Mouse (Mus musculus) MEL (cell line): ENCODE measurements around the gene Diexf. TPM values are rescaled to one million over a fixed set of nuclear protein-coding genes. Genes with fewer than 3 reads are reported as not detected.

Source experiments
- DNase-seq: peaks from one replicate; pipeline ENCODE4 v3.0.0; 2011; ENCODE audit warnings: low read depth, low spot score
- H3K27ac ChIP-seq: 2 replicates; pipeline ENCODE4 v1.5.1; 2012; ENCODE audit warnings: low read depth, mild to moderate bottlenecking, control low read depth, low read length, moderate library complexity; ENCODE audit not compliant: control insufficient read depth
- H3K27me3 ChIP-seq, 2 experiments: fragments of 150-350 bp in 1 of 2; sonication (generic) in 1 of 2; 2 replicates each; pipeline ENCODE4 v1.6.1; 2012; ENCODE audit warnings: low read length in 2 of 2, mild to moderate bottlenecking in 2 of 2, improper control_type of control experiment in 1 of 2, moderate library complexity in 1 of 2; ENCODE audit not compliant: insufficient read depth in 2 of 2, control insufficient read depth in 1 of 2
- H3K36me3 ChIP-seq, 2 experiments: 2 replicates each; pipeline ENCODE4 v1.6.1; 2012 to 2014; ENCODE audit warnings: low read length in 2 of 2, improper control_type of control experiment in 1 of 2, inconsistent platforms in 1 of 2, mild to moderate bottlenecking in 1 of 2; ENCODE audit not compliant: insufficient read depth in 2 of 2, control insufficient read depth in 1 of 2
- H3K4me1 ChIP-seq, 2 experiments: fragments of 150-350 bp in 1 of 2; sonication (generic) in 1 of 2; 2 replicates each; pipeline ENCODE4 v1.6.1; 2012; ENCODE audit warnings: low read length in 2 of 2, improper control_type of control experiment in 1 of 2, mild to moderate bottlenecking in 1 of 2; ENCODE audit not compliant: insufficient read depth in 2 of 2, control insufficient read depth in 1 of 2
- H3K4me3 ChIP-seq, 2 experiments: fragments of 150-350 bp in 1 of 2; sonication (generic) in 1 of 2; 2 replicates each; pipeline ENCODE4 v1.5.1; 2012; ENCODE audit warnings: low read depth in 2 of 2, low read length in 2 of 2, mild to moderate bottlenecking in 2 of 2, moderate library complexity in 2 of 2, control low read depth in 1 of 2, improper control_type of control experiment in 1 of 2; ENCODE audit not compliant: control insufficient read depth in 1 of 2, insufficient read depth in 1 of 2
- H3K79me2 ChIP-seq: 2 replicates; pipeline ENCODE4 v1.6.1; 2012; ENCODE audit warnings: mild to moderate bottlenecking, low read length, moderate library complexity; ENCODE audit not compliant: control insufficient read depth, poor library complexity, insufficient read depth
- H3K9ac ChIP-seq: 2 replicates; pipeline ENCODE4 v1.6.1; 2012; ENCODE audit warnings: low read depth, mild to moderate bottlenecking, control low read depth, low read length, moderate library complexity; ENCODE audit not compliant: control insufficient read depth, poor library complexity, severe bottlenecking
- H3K9me3 ChIP-seq: fragments of 150-350 bp; sonication (generic); replicated peaks from 2 replicates; pipeline ENCODE4 v1.6.1; 2012; ENCODE audit warnings: mild to moderate bottlenecking, low read length, improper control_type of control experiment, moderate library complexity; ENCODE audit not compliant: insufficient read depth
- CHD1 ChIP-seq: IDR thresholded peaks from 2 replicates; pipeline ENCODE4 v1.6.1; 2012; ENCODE audit warnings: low read depth, mild to moderate bottlenecking, inconsistent platforms, low read length, improper control_type of control experiment
- CHD2 ChIP-seq: IDR thresholded peaks from 2 replicates; pipeline ENCODE4 v1.6.1; 2011; ENCODE audit warnings: low read length, improper control_type of control experiment
- CTCF ChIP-seq, 3 experiments: IDR thresholded peaks in 2 of 3; conservative IDR thresholded peaks in 1 of 3; 2 replicates each; pipeline ENCODE4 v1.5.1; 2011 to 2012; ENCODE audit warnings: low read length in 3 of 3, low read depth in 2 of 3, mild to moderate bottlenecking in 2 of 3, improper control_type of control experiment in 1 of 3, inconsistent platforms in 1 of 3, mixed read lengths in 1 of 3, moderate library complexity in 1 of 3; ENCODE audit not compliant: control insufficient read depth in 1 of 3, insufficient read depth in 1 of 3, poor library complexity in 1 of 3, severe bottlenecking in 1 of 3
- E2F4 ChIP-seq: IDR thresholded peaks from 2 replicates; pipeline ENCODE4 v1.6.1; 2011; ENCODE audit warnings: low read depth, low read length, improper control_type of control experiment, borderline replicate concordance
- ELF1 ChIP-seq: IDR thresholded peaks from 2 replicates; pipeline ENCODE4 v1.6.1; 2014; ENCODE audit warnings: low read depth, mild to moderate bottlenecking, inconsistent platforms, low read length, improper control_type of control experiment, moderate library complexity
- EP300 ChIP-seq, 2 experiments: IDR thresholded peaks; 2 replicates each; pipeline ENCODE4 v1.6.1; 2011; ENCODE audit warnings: improper control_type of control experiment in 2 of 2, low read length in 2 of 2, low read depth in 1 of 2, mild to moderate bottlenecking in 1 of 2
- GABPA ChIP-seq: IDR thresholded peaks from 2 replicates; pipeline ENCODE4 v1.6.1; 2012; ENCODE audit warnings: low read depth, mild to moderate bottlenecking, inconsistent platforms, low read length, improper control_type of control experiment, moderate library complexity
- JUND ChIP-seq: IDR thresholded peaks from 2 replicates; pipeline ENCODE4 v1.6.1; 2011; ENCODE audit warnings: low read depth, mild to moderate bottlenecking, improper control_type of control experiment, low read length
- KAT2A ChIP-seq: conservative IDR thresholded peaks from 2 replicates; pipeline ENCODE4 v1.6.1; 2012; ENCODE audit warnings: low read depth, low read length, improper control_type of control experiment, inconsistent platforms
- MAX ChIP-seq: IDR thresholded peaks from 2 replicates; pipeline ENCODE4 v1.6.1; 2011; ENCODE audit warnings: low read length, improper control_type of control experiment
- MAZ ChIP-seq: IDR thresholded peaks from 2 replicates; pipeline ENCODE4 v1.6.1; 2012; ENCODE audit warnings: low read depth, mild to moderate bottlenecking, inconsistent platforms, low read length, improper control_type of control experiment
- NELFE ChIP-seq: IDR thresholded peaks from 2 replicates; pipeline ENCODE4 v1.6.1; 2011; ENCODE audit warnings: low read depth, low read length, improper control_type of control experiment
- NRF1 ChIP-seq: IDR thresholded peaks from 2 replicates; pipeline ENCODE4 v1.6.1; 2014; ENCODE audit warnings: low read depth, mild to moderate bottlenecking, inconsistent platforms, low read length, improper control_type of control experiment, moderate library complexity; ENCODE audit not compliant: poor library complexity, insufficient read depth, severe bottlenecking
- RCOR1 ChIP-seq: IDR thresholded peaks from 2 replicates; pipeline ENCODE4 v1.6.1; 2012; ENCODE audit warnings: low read depth, mild to moderate bottlenecking, inconsistent platforms, low read length, improper control_type of control experiment
- TBP ChIP-seq: IDR thresholded peaks from 2 replicates; pipeline ENCODE4 v1.8.0; 2011; ENCODE audit warnings: low read depth, low read length, improper control_type of control experiment
- TCF12 ChIP-seq: IDR thresholded peaks from 2 replicates; pipeline ENCODE4 v1.6.1; 2014; ENCODE audit warnings: low read depth, mild to moderate bottlenecking, inconsistent platforms, low read length, improper control_type of control experiment, moderate library complexity
- UBTF ChIP-seq: IDR thresholded peaks from 2 replicates; pipeline ENCODE4 v1.6.1; 2012; ENCODE audit warnings: low read depth, mild to moderate bottlenecking, inconsistent platforms, low read length, improper control_type of control experiment, moderate library complexity, borderline replicate concordance; ENCODE audit not compliant: insufficient read depth
- USF2 ChIP-seq, 2 experiments: IDR thresholded peaks; 2 replicates each; pipeline ENCODE4 v1.6.1; 2011 to 2012; ENCODE audit warnings: improper control_type of control experiment in 2 of 2, low read length in 2 of 2, borderline replicate concordance in 1 of 2, inconsistent platforms in 1 of 2, low read depth in 1 of 2, mild to moderate bottlenecking in 1 of 2; ENCODE audit not compliant: insufficient read depth in 1 of 2
- ZKSCAN1 ChIP-seq: IDR thresholded peaks from 2 replicates; pipeline ENCODE4 v1.6.1; 2012; ENCODE audit warnings: low read depth, mild to moderate bottlenecking, inconsistent platforms, low read length, improper control_type of control experiment, moderate library complexity
- ZMIZ1 ChIP-seq: IDR thresholded peaks from 2 replicates; pipeline ENCODE4 v1.6.1; 2012; ENCODE audit warnings: low read depth, mild to moderate bottlenecking, inconsistent platforms, low read length, improper control_type of control experiment, moderate library complexity
- polyA plus RNA-seq, 2 experiments: library from polyadenylated mRNA; stranded (reverse) in 1 of 2; unstranded in 1 of 2; fragments of >175 nt in 1 of 2; fragments of >200 nt in 1 of 2; gene quantifications; 2 replicates each; pipeline versions ENCODE4 v1.2.1 to v1.2.4; 2012; ENCODE audit warnings: low replicate concordance in 2 of 2, low read depth in 1 of 2; ENCODE audit not compliant: insufficient read length in 2 of 2, insufficient read depth in 1 of 2, missing spikeins in 1 of 2
- total RNA-seq: library from RNA; depleted of rRNA; stranded (reverse); fragments of 300-350 nt; gene quantifications from 2 replicates; pipeline ENCODE4 v1.2.3, GENCODE M21; 2012

The Diexf gene
- total and polyA plus RNA-seq, 3 experiments = 20.6 to 45.4 TPM; not detected in 1

DNA sequence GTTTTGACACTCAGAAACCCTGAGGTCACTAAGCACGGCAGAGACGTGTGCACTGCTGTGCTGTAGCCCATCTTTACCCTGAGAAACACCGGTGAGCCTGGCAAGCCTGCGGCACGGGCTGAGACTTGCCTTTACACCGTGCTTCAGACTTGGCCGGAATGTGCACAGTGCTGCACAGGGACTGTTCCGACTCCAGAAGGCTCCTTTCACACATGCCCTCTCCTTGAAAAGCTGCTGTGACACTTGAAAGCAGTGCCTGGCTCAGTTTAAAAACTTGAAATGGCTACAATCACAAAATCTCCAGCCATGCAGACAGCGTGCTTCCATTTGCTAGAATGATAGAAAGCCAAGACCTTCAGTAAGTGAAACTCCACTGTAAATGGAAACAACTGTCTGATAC is 18.0 kb downstream of the Diexf start:
- TF ChIP-seq CTCF (IDR thresholded peaks at IDR 0.05 in 2 of 3, conservative IDR thresholded peaks at IDR 0.05 in 1 of 3; ENCODE audit: control insufficient read depth in 1 of 3, insufficient read depth in 1 of 3, low read depth in 2 of 3, low read length in 3 of 3, poor library complexity in 1 of 3, severe bottlenecking in 1 of 3) (no peak), TBP (no peak), ZMIZ1 (no peak), JUND (no peak), CHD1 (no peak), ELF1 (no peak), ZKSCAN1 (no peak), MAX (no peak), NRF1 (no peak), USF2 (IDR thresholded peaks at IDR 0.05; ENCODE audit: borderline replicate concordance in 1 of 2, insufficient read depth in 1 of 2, low read depth in 1 of 2, low read length in 2 of 2) (no peak), E2F4 (no peak), UBTF (no peak)
- Histone ChIP-seq H3K27me3 (no peaks in the 10 kb centered on the region), H3K4me3 (no peak overlapping the region), H3K9me3 (no peaks in the 10 kb centered on the region), H3K4me1 (no peaks in the 10 kb centered on the region), H3K36me3 (peaks cover 0 to 19% of the 10 kb centered on the region in 2 experiments; a peak in 2 of 4 replicates), H3K9ac (no peak overlapping the region), H3K79me2 (no peaks in the 10 kb centered on the region), H3K27ac (no peak overlapping the region)
- DNase-seq = no peak

DNA sequence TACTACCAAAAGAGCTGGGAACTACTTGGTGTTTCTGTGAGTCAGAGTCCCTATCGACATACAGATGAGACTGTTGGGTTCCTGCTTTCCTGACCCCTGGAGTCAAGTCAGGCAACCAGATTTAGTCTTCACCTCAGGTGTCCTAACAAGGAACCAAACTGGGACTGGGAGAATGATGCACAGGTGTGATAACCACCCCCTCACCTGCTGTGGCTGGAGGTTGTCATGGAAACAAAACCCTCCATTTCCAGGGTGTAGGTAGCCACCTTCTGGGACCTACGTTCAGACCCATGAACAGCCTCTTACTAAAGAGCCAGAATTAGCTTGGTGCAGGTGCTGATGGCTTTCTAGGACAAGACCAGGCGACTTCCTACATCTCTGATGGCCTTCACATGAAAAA is 27.1 kb downstream of the Diexf start:
- no peak for TF ChIP-seq NELFE
- no peak for TF ChIP-seq USF2 (IDR thresholded peaks at IDR 0.05; ENCODE audit: borderline replicate concordance in 1 of 2, insufficient read depth in 1 of 2, low read depth in 1 of 2, low read length in 2 of 2)
- no peak for TF ChIP-seq ELF1
- no peak for TF ChIP-seq KAT2A
- no peak for TF ChIP-seq TCF12
- no peak for TF ChIP-seq EP300 (IDR thresholded peaks at IDR 0.05; ENCODE audit: low read depth in 1 of 2, low read length in 2 of 2)
- TF ChIP-seq MAX = no peak
- TF ChIP-seq CHD2 = no peak
- no peak for TF ChIP-seq RCOR1
- TF ChIP-seq MAZ = no peak
- no peak for TF ChIP-seq GABPA
- TF ChIP-seq E2F4 = no peak
- TF ChIP-seq, all 39 proteins: peak for 0
- Histone ChIP-seq H3K4me3 (no peak overlapping the region), H3K79me2 (no peaks in the 10 kb centered on the region), H3K27me3 (no peaks in the 10 kb centered on the region), H3K36me3 (peaks cover 0 to 2% of the 10 kb centered on the region in 2 experiments; a peak in 1 of 4 replicates), H3K4me1 (no peaks in the 10 kb centered on the region), H3K9me3 (no peaks in the 10 kb centered on the region), H3K27ac (no peak overlapping the region), H3K9ac (no peak overlapping the region)
- DNase-seq = no peak
